Mouse (Mus musculus) embryonic facial prominence, embryonic 11.5 days (tissue): Measurements from ENCODE around the gene Tollip. TPM values are rescaled to one million over a fixed set of nuclear protein-coding genes. Genes with fewer than 3 reads are reported as not detected.

Source experiments
- ATAC-seq: fragments of 200-750 bp; cut with Nextera tagmentation; replicated peaks from 2 replicates; pipeline ENCODE4 v1.8.0; 2017; ENCODE audit warnings: low read depth; ENCODE audit not compliant: insufficient number of reproducible peaks, low FRiP score, low TSS enrichment
- DNase-seq: peaks from one replicate; pipeline ENCODE4 v3.0.0-alpha.2; 2015; ENCODE audit warnings: low spot score
- H3K27ac ChIP-seq: fragments of 300-500 bp; sonication (generic); replicated peaks from 2 replicates; pipeline ENCODE4 v1.5.1; 2014; ENCODE audit warnings: mild to moderate bottlenecking, low read depth, low read length, control low read depth
- H3K27me3 ChIP-seq: fragments of 300-500 bp; sonication (generic); 2 replicates; pipeline ENCODE4 v1.6.1; 2014; ENCODE audit warnings: mild to moderate bottlenecking, low read length, moderate library complexity, mixed read lengths; ENCODE audit not compliant: control insufficient read depth, insufficient read depth
- H3K36me3 ChIP-seq: fragments of 300-500 bp; sonication (generic); replicated peaks from 2 replicates; pipeline ENCODE4 v1.6.1; 2014; ENCODE audit warnings: low read depth, mild to moderate bottlenecking, low read length, moderate library complexity, mixed read lengths; ENCODE audit not compliant: control insufficient read depth, insufficient read depth
- H3K4me1 ChIP-seq: fragments of 300-500 bp; sonication (generic); 2 replicates; pipeline ENCODE4 v1.6.1; 2014; ENCODE audit warnings: low read length, mixed read lengths; ENCODE audit not compliant: control insufficient read depth, insufficient read depth
- H3K4me2 ChIP-seq: fragments of 300-500 bp; sonication (generic); 2 replicates; pipeline ENCODE4 v1.6.1; 2014; ENCODE audit warnings: low read depth, mild to moderate bottlenecking, control low read depth, low read length, moderate library complexity
- H3K4me3 ChIP-seq: fragments of 300-500 bp; sonication (generic); 2 replicates; pipeline ENCODE4 v1.5.1; 2014; ENCODE audit warnings: low read depth, low read length, control low read depth
- H3K9ac ChIP-seq: fragments of 300-500 bp; sonication (generic); replicated peaks from 2 replicates; pipeline ENCODE4 v1.6.1; 2014; ENCODE audit warnings: mild to moderate bottlenecking, control low read depth, low read length
- H3K9me3 ChIP-seq: fragments of 300-500 bp; sonication (generic); replicated peaks from 2 replicates; pipeline ENCODE4 v1.6.1; 2016; ENCODE audit warnings: mild to moderate bottlenecking, low read length, inconsistent platforms, mixed read lengths; ENCODE audit not compliant: control insufficient read depth
- WGBS: fragments of 180-500 bp; shearing (Covaris S2); extraction: QIAGEN DNeasy Blood & Tissue Kit; methylation state at CpG from one replicate; pipeline ENCODE4 v1.1.7; 2014; 5-methylcytosine and 5-hydroxymethylcytosine counted together
- polyA plus RNA-seq: library from polyadenylated mRNA; unstranded; fragments of >200 nt; fragmentation: Nextera tagmentation; extraction: Ambion mirVana; gene quantifications from 2 replicates; pipeline ENCODE4 v1.2.1, GENCODE M21; 2014

The Tollip gene
- polyA plus RNA-seq, 1 experiment from 2014 or later: 39.3 TPM

- H3K27me3 ChIP-seq: no peaks in the 10 kb centered on the region
- no peak overlapping the region for H3K27ac ChIP-seq
- no peak overlapping the region for H3K9ac ChIP-seq
- no peak overlapping the region for H3K4me2 ChIP-seq
- DNase-seq (no peak), ATAC-seq (no peak)
- 91% methylated on average over 2 of the region's 2 CpGs for WGBS
- no peaks in the 10 kb centered on the region for H3K9me3 ChIP-seq
- peaks cover 2% of the 10 kb centered on the region for H3K36me3 ChIP-seq
- H3K4me1 ChIP-seq: no peaks in the 10 kb centered on the region
- H3K4me3 ChIP-seq: no peak overlapping the region
These were observed 39.5 kb downstream of the Tollip start for GRCm38 (mm10) chr7:141878813-141879212.

- H3K4me1 ChIP-seq: no peaks in the 10 kb centered on the region
- no peak overlapping the region for H3K4me2 ChIP-seq
- H3K9me3 ChIP-seq: no peaks in the 10 kb centered on the region
- 87% methylated on average over 5 of the region's 5 CpGs for WGBS
- ATAC-seq (no peak), DNase-seq (no peak)
- no peak overlapping the region for H3K9ac ChIP-seq
- H3K27ac ChIP-seq: no peak overlapping the region
- no peaks in the 10 kb centered on the region for H3K27me3 ChIP-seq
- H3K36me3 ChIP-seq: no peaks in the 10 kb centered on the region; the same call in 1 of the 2 replicates
- H3K4me3 ChIP-seq: no peak overlapping the region
These were observed 43.4 kb downstream of the Tollip start for GRCm38 (mm10) chr7:141874891-141875290.

GRCm38 (mm10) chr7:141870553-141870952 lies 47.8 kb downstream of the Tollip start:
- Histone ChIP-seq H3K9ac (no peak overlapping the region), H3K9me3 (no peaks in the 10 kb centered on the region), H3K27me3 (no peaks in the 10 kb centered on the region), H3K4me3 (no peak overlapping the region), H3K4me2 (no peak overlapping the region), H3K27ac (no peak overlapping the region), H3K36me3 (no peaks in the 10 kb centered on the region), H3K4me1 (no peaks in the 10 kb centered on the region)
- ATAC-seq (no peak), DNase-seq (no peak)
- 74% methylated on average over 5 of the region's 5 CpGs for WGBS

- Histone ChIP-seq H3K9me3 (no peaks in the 10 kb centered on the region), H3K36me3 (no peaks in the 10 kb centered on the region), H3K4me1 (no peaks in the 10 kb centered on the region), H3K27ac (no peak overlapping the region), H3K27me3 (no peaks in the 10 kb centered on the region), H3K4me2 (no peak overlapping the region), H3K9ac (no peak overlapping the region), H3K4me3 (no peak overlapping the region)
- ATAC-seq: no peak
- 71% methylated on average over 5 of the region's 5 CpGs for WGBS
- DNase-seq: no peak
These were observed 48.7 kb downstream of the Tollip start for GRCm38 (mm10) chr7:141869644-141870043.

GRCm38 (mm10) chr7:141861046-141861445 lies 57.3 kb downstream of the Tollip start:
- Histone ChIP-seq H3K9ac (no peak overlapping the region), H3K4me3 (no peak overlapping the region), H3K27ac (no peak overlapping the region), H3K9me3 (no peaks in the 10 kb centered on the region), H3K27me3 (no peaks in the 10 kb centered on the region), H3K36me3 (no peaks in the 10 kb centered on the region), H3K4me1 (no peaks in the 10 kb centered on the region), H3K4me2 (no peak overlapping the region)
- no peak for ATAC-seq
- DNase-seq: no peak
- 90% methylated on average over 4 of the region's 4 CpGs for WGBS

GRCm38 (mm10) chr7:141840354-141840753 lies 78.0 kb downstream of the Tollip start:
- Histone ChIP-seq H3K9ac (no peak overlapping the region), H3K27ac (no peak overlapping the region), H3K27me3 (no peaks in the 10 kb centered on the region), H3K9me3 (no peaks in the 10 kb centered on the region), H3K4me3 (no peak overlapping the region), H3K36me3 (no peaks in the 10 kb centered on the region), H3K4me2 (no peak overlapping the region), H3K4me1 (no peaks in the 10 kb centered on the region)
- DNase-seq (no peak), ATAC-seq (no peak)
- WGBS: 76% methylated on average over 10 of the region's 10 CpGs

- Histone ChIP-seq H3K4me3 (no peak within 1 kb of the TSS), H3K9ac (no peak within 1 kb of the TSS), H3K4me1 (no peaks in the 10 kb centered on the region), H3K9me3 (no peaks in the 10 kb centered on the region), H3K27me3 (no peaks in the 10 kb centered on the region), H3K36me3 (no peaks in the 10 kb centered on the region), H3K27ac (no peak within 1 kb of the TSS), H3K4me2 (no peak within 1 kb of the TSS)
- ATAC-seq: no peak
- 79% methylated on average over 5 of the region's 5 CpGs for WGBS
- DNase-seq: no peak
These were observed 79.5 kb downstream of the Tollip start, which contains the start of gene Muc5b for GRCm38 (mm10) chr7:141838779-141839178. Gene Muc5b, plus strand, starts transcription at chr7:141839070.

- H3K4me2 ChIP-seq: no peak overlapping the region
- H3K9ac ChIP-seq: no peak overlapping the region
- H3K27me3 ChIP-seq: no peaks in the 10 kb centered on the region
- DNase-seq: no peak
- ATAC-seq: no peak
- WGBS: 74% methylated on average over 8 of the region's 8 CpGs
- no peak overlapping the region for H3K27ac ChIP-seq
- H3K9me3 ChIP-seq: no peaks in the 10 kb centered on the region
- no peaks in the 10 kb centered on the region for H3K4me1 ChIP-seq
- no peaks in the 10 kb centered on the region for H3K36me3 ChIP-seq
- H3K4me3 ChIP-seq: no peak overlapping the region
These were observed 81.9 kb downstream of the Tollip start for GRCm38 (mm10) chr7:141836423-141836822.
